Mouse (Mus musculus): Measurements from ENCODE around the gene Ruvbl1. TPM values are rescaled to one million over a fixed set of nuclear protein-coding genes. Genes with fewer than 3 reads are reported as not detected.

Ruvbl1 gene
- polyA plus RNA-seq, 1 experiment from 2014 or later, result 163 TPM

- H3K36me3 ChIP-seq (ENCODE audit: insufficient read depth), result no peaks in the 10 kb centered on the region
- H3K4me3 ChIP-seq (ENCODE audit: low read depth, low read length), result no peak overlapping the region
- no peak for ATAC-seq (ENCODE audit: insufficient read depth)
- H3K4me2 ChIP-seq, result no peak overlapping the region
- H3K27ac ChIP-seq (ENCODE audit: low read depth), result no peak overlapping the region
- no peak for TF ChIP-seq CTCF (IDR thresholded peaks at IDR 0.05; ENCODE audit: low read depth)
- no peak for DNase-seq
- no peak overlapping the region for H3K9ac ChIP-seq
- H3K27me3 ChIP-seq (ENCODE audit: insufficient read depth, low read length), result no peaks in the 10 kb centered on the region
- 60% methylated on average over 3 of the region's 3 CpGs for WGBS
- H3K4me1 ChIP-seq (ENCODE audit: insufficient read depth), result peaks cover 4% of the 10 kb centered on the region
- H3K9me3 ChIP-seq (ENCODE audit: low read depth, low read length), result no peaks in the 10 kb centered on the region
Measured at GRCm38 (mm10) chr6:88523043-88523442, 57.8 kb downstream of the Ruvbl1 start.

DNA sequence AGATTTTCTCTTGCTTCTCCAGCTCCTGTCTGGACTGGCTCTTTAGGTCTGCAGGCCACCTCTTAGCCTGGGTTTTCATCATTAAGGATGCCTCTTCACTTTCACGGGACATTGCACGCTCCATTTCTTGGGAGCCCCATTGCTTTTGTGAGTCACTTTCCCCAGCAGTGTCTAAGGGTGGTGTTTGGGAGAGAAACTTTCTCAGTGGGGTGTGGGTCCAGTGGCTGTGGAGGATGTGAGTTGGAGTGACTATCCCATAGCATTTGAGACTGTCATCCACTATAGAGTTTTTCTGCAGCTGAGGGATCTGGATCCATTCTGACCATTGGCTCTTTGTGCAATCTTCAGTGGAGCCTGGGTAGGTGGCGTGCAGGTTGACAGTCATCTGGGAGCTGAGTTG is 58.2 kb downstream of the Ruvbl1 start:
- H3K4me1 ChIP-seq (ENCODE audit: insufficient read depth), result peaks cover 4% of the 10 kb centered on the region

GRCm38 (mm10) chr6:88524056-88524455 is 58.8 kb downstream of the Ruvbl1 start:
- no peak overlapping the region for H3K9ac ChIP-seq
- 87% methylated on average over 4 of the region's 4 CpGs for WGBS
- peaks cover 4% of the 10 kb centered on the region for H3K4me1 ChIP-seq (ENCODE audit: insufficient read depth)
- no peaks in the 10 kb centered on the region for H3K36me3 ChIP-seq (ENCODE audit: insufficient read depth)
- no peak for TF ChIP-seq CTCF (IDR thresholded peaks at IDR 0.05; ENCODE audit: low read depth)
- no peak overlapping the region for H3K27ac ChIP-seq (ENCODE audit: low read depth)
- H3K27me3 ChIP-seq (ENCODE audit: insufficient read depth, low read length), result no peaks in the 10 kb centered on the region
- no peaks in the 10 kb centered on the region for H3K9me3 ChIP-seq (ENCODE audit: low read depth, low read length)
- H3K4me2 ChIP-seq, result no peak overlapping the region
- no peak overlapping the region for H3K4me3 ChIP-seq (ENCODE audit: low read depth, low read length)
- DNase-seq (no peak), ATAC-seq (ENCODE audit: insufficient read depth) (no peak)

More for the DNA sequence above, 58.2 kb downstream of the Ruvbl1 start:
- no peaks in the 10 kb centered on the region for H3K9me3 ChIP-seq (ENCODE audit: low read depth, low read length)
- H3K27ac ChIP-seq (ENCODE audit: low read depth), result no peak overlapping the region
- no peaks in the 10 kb centered on the region for H3K36me3 ChIP-seq (ENCODE audit: insufficient read depth)
- TF ChIP-seq CTCF (IDR thresholded peaks at IDR 0.05; ENCODE audit: low read depth), result no peak
- DNase-seq (no peak), ATAC-seq (ENCODE audit: insufficient read depth) (no peak)
- H3K4me3 ChIP-seq (ENCODE audit: low read depth, low read length), result no peak overlapping the region
- WGBS, result 88% methylated on average over 3 of the region's 3 CpGs
- H3K4me2 ChIP-seq, result no peak overlapping the region
- no peaks in the 10 kb centered on the region for H3K27me3 ChIP-seq (ENCODE audit: insufficient read depth, low read length)
- no peak overlapping the region for H3K9ac ChIP-seq

- DNase-seq (no peak), ATAC-seq (ENCODE audit: insufficient read depth) (no peak)
- H3K4me2 ChIP-seq, result no peak overlapping the region
- no peaks in the 10 kb centered on the region for H3K27me3 ChIP-seq (ENCODE audit: insufficient read depth, low read length)
- no peak overlapping the region for H3K9ac ChIP-seq
- H3K27ac ChIP-seq (ENCODE audit: low read depth), result no peak overlapping the region
- H3K4me3 ChIP-seq (ENCODE audit: low read depth, low read length), result no peak overlapping the region
- H3K9me3 ChIP-seq (ENCODE audit: low read depth, low read length), result no peaks in the 10 kb centered on the region
- no peak for TF ChIP-seq CTCF (IDR thresholded peaks at IDR 0.05; ENCODE audit: low read depth)
- H3K36me3 ChIP-seq (ENCODE audit: insufficient read depth), result no peaks in the 10 kb centered on the region
- no peaks in the 10 kb centered on the region for H3K4me1 ChIP-seq (ENCODE audit: insufficient read depth)
Measured at GRCm38 (mm10) chr6:88530306-88530705, 65.1 kb downstream of the Ruvbl1 start.

DNA sequence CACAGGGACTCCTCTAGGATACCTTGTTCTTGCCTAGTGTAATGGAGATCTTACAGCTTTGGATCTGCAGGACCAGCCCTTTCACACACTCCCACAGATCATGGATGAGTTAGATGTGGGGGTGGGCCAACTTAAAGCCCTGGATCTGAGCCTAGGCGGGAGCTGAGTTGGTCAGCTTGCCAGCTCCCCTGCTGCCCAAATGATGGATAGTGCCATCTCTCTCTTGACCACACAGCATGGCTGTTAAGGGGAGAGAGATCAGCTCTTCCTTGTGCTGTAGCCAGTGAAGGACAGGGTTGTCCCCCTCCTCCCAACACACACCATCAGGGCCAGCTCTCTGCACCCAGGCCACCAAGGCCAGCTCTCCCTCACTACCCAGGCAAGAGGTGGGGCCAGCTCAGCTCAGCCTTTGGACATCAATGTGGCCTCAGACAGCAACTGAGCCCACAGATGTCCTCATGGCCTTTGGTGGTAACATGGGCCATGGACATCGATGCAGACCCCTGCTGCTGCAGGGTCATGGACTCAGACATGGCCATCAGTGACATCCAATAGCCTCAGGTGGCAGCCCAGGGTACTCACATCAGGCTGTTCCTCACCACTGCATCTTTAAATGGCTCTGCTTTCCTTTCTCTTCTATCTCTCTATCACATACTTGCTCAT is 75.0 kb downstream of the Ruvbl1 start:
- no peaks in the 10 kb centered on the region for H3K36me3 ChIP-seq (ENCODE audit: insufficient read depth)
- DNase-seq (no peak), ATAC-seq (ENCODE audit: insufficient read depth) (no peak)
- H3K4me2 ChIP-seq, result no peak overlapping the region
- no peak for TF ChIP-seq CTCF (IDR thresholded peaks at IDR 0.05; ENCODE audit: low read depth)
- 63% methylated on average over 2 of the region's 2 CpGs for WGBS
- H3K27me3 ChIP-seq (ENCODE audit: insufficient read depth, low read length), result peaks cover 5% of the 10 kb centered on the region
- H3K27ac ChIP-seq (ENCODE audit: low read depth), result no peak overlapping the region
- H3K9ac ChIP-seq, result no peak overlapping the region
- H3K4me1 ChIP-seq (ENCODE audit: insufficient read depth), result no peaks in the 10 kb centered on the region
- no peak overlapping the region for H3K4me3 ChIP-seq (ENCODE audit: low read depth, low read length)
- no peaks in the 10 kb centered on the region for H3K9me3 ChIP-seq (ENCODE audit: low read depth, low read length)

GRCm38 (mm10) chr6:88544241-88544640 is 79.0 kb downstream of the Ruvbl1 start:
- no peaks in the 10 kb centered on the region for H3K4me1 ChIP-seq (ENCODE audit: insufficient read depth)
- WGBS, result 72% methylated on average over 3 of the region's 3 CpGs
- H3K4me2 ChIP-seq, result no peak overlapping the region
- no peak overlapping the region for H3K27ac ChIP-seq (ENCODE audit: low read depth)
- no peak overlapping the region for H3K9ac ChIP-seq
- ATAC-seq (ENCODE audit: insufficient read depth) (no peak), DNase-seq (no peak)
- no peaks in the 10 kb centered on the region for H3K9me3 ChIP-seq (ENCODE audit: low read depth, low read length)
- no peak overlapping the region for H3K4me3 ChIP-seq (ENCODE audit: low read depth, low read length)
- no peaks in the 10 kb centered on the region for H3K36me3 ChIP-seq (ENCODE audit: insufficient read depth)
- H3K27me3 ChIP-seq (ENCODE audit: insufficient read depth, low read length), result peaks cover 19% of the 10 kb centered on the region
- no peak for TF ChIP-seq CTCF (IDR thresholded peaks at IDR 0.05; ENCODE audit: low read depth)

DNA sequence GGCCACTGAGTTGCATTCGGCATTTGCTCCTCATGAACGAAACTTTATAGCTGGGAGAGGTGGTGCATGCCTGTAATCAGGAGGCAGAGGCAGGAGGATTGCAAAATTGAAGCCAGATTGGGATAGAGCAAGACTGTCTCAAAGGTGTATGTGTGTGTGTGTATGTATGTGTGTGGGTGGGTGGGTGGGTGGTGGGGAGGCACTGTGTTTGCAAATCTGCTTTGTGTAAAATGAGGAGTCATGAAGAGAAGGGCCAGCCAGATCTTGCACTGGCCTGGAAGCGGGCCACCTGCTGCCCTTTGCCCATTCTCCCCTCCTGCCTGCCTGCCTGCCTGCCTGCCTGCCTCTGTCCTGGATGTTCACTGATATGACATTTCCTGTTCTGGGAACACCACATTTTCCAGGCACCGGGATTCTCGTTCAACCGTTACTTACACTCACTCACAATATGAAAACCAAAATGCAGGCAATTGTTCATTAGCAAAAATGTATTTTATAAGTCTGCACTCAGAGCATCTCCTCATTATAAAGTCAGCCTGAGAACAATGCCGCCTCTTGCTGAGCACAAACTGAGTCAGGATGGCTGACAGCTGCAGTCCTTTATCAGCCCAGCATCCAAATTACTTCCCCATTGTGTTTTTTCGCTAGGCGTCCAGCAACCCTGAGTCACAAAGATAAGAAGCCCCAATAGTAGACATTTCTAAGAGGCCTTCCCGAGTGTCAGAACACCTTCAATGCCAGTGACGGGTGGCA is 79.6 kb downstream of the Ruvbl1 start:
- Histone ChIP-seq H3K9me3 (ENCODE audit: low read depth, low read length) (no peaks in the 10 kb centered on the region), H3K4me3 (ENCODE audit: low read depth, low read length) (no peak overlapping the region), H3K9ac (no peak overlapping the region), H3K27me3 (ENCODE audit: insufficient read depth, low read length) (peaks cover 19% of the 10 kb centered on the region), H3K4me1 (ENCODE audit: insufficient read depth) (no peaks in the 10 kb centered on the region), H3K36me3 (ENCODE audit: insufficient read depth) (no peaks in the 10 kb centered on the region), H3K4me2 (no peak overlapping the region), H3K27ac (ENCODE audit: low read depth) (no peak overlapping the region)
- no peak for DNase-seq
- TF ChIP-seq CTCF (IDR thresholded peaks at IDR 0.05; ENCODE audit: low read depth), result no peak
- no peak for ATAC-seq (ENCODE audit: insufficient read depth)
- 34% methylated on average over 11 of the region's 11 CpGs for WGBS
